Mouse (Mus musculus): ENCODE data around the gene Nubpl. TPM values are rescaled to one million over a fixed set of nuclear protein-coding genes. Genes with fewer than 3 reads are reported as not detected.

Nubpl gene
- polyA plus RNA-seq, 1 experiment, result 6.4 TPM

DNA sequence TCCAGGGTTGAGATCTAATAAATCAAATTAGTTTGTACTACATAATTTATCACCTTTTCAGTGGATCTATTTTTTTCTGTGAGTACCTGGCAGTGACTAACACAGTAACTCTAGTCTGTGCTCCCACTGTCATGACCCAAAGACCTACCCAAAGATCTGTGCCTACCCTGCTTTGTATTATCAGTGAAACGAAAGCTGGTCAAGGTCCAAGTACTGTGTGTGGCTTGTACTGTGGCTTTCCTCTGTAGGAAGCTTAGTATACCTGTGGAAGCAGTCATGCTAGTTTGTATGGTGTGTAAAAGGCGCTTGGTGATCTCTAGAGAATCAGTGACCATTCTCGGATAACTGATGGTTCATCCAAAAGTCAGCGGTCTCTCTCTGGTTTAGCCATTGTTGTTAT lies 57.4 kb downstream of the Nubpl start:
- TF ChIP-seq MAX (IDR thresholded peaks at IDR 0.05), result no peak
- no peak for TF ChIP-seq CTCF (IDR thresholded peaks at IDR 0.05; ENCODE audit: control insufficient read depth, insufficient read depth, insufficient read length)
- TF ChIP-seq CEBPB (IDR thresholded peaks at IDR 0.05; ENCODE audit: low read depth), result no peak
- TF ChIP-seq MYOD1 (IDR thresholded peaks at IDR 0.05; ENCODE audit: control insufficient read depth, insufficient read length, low read depth), result no peak
- no peak for TF ChIP-seq USF1 (IDR thresholded peaks at IDR 0.05; ENCODE audit: low read depth)
- no peak for TF ChIP-seq FOSL1 (IDR thresholded peaks at IDR 0.05; ENCODE audit: insufficient read depth, low read length, poor library complexity, severe bottlenecking)
- no peak for TF ChIP-seq MYOG (IDR thresholded peaks at IDR 0.05; ENCODE audit: control insufficient read depth, extremely low read depth, insufficient read length)
- no peaks in the 10 kb centered on the region for H3K36me3 ChIP-seq (ENCODE audit: control insufficient read depth, insufficient read depth)

DNA sequence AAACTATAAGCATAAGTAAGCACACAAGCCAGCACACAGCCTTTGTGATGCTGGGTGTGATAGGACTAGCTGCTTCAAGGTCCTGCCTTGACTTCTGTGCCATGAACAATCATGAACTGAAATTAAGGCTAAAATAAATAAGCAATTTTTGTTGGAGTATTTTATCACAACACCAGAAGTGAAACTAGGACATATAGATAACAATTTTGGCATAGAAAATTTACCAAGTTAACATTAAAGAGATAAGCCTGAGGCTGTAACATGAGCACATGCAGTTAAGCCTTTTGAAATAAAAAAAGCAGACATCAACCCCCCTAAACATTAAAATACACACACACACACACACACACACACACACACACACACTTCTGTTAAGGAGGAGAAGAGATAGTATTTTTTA lies 66.9 kb downstream of the Nubpl start:
- no peak for TF ChIP-seq MYOD1 (IDR thresholded peaks at IDR 0.05; ENCODE audit: control insufficient read depth, insufficient read length, low read depth)
- no peak for TF ChIP-seq MAX (IDR thresholded peaks at IDR 0.05)
- no peak for TF ChIP-seq CTCF (IDR thresholded peaks at IDR 0.05; ENCODE audit: control insufficient read depth, insufficient read depth, insufficient read length)
- TF ChIP-seq FOSL1 (IDR thresholded peaks at IDR 0.05; ENCODE audit: insufficient read depth, low read length, poor library complexity, severe bottlenecking), result no peak
- Histone ChIP-seq H3K4me3 (ENCODE audit: insufficient read depth, poor library complexity, severe bottlenecking) (no peak overlapping the region), H3K79me3 (ENCODE audit: low read depth) (no peaks in the 10 kb centered on the region), H3K27me3 (ENCODE audit: control insufficient read depth, insufficient read depth, insufficient read length) (no peaks in the 10 kb centered on the region), H3ac (ENCODE audit: control insufficient read depth, insufficient read length, low read depth) (no peak overlapping the region), H3K36me3 (ENCODE audit: control insufficient read depth, insufficient read depth) (no peaks in the 10 kb centered on the region), H3K79me2 (ENCODE audit: control insufficient read depth, insufficient read depth) (no peaks in the 10 kb centered on the region)

More for the DNA sequence above, 57.4 kb downstream of the Nubpl start:
- H3K79me2 ChIP-seq (ENCODE audit: control insufficient read depth, insufficient read depth), result no peaks in the 10 kb centered on the region
- no peak overlapping the region for H3K4me3 ChIP-seq (ENCODE audit: insufficient read depth, poor library complexity, severe bottlenecking)
- H3K79me3 ChIP-seq (ENCODE audit: low read depth), result no peaks in the 10 kb centered on the region
- H3ac ChIP-seq (ENCODE audit: control insufficient read depth, insufficient read length, low read depth), result no peak overlapping the region
- no peaks in the 10 kb centered on the region for H3K27me3 ChIP-seq (ENCODE audit: control insufficient read depth, insufficient read depth, insufficient read length)

DNA sequence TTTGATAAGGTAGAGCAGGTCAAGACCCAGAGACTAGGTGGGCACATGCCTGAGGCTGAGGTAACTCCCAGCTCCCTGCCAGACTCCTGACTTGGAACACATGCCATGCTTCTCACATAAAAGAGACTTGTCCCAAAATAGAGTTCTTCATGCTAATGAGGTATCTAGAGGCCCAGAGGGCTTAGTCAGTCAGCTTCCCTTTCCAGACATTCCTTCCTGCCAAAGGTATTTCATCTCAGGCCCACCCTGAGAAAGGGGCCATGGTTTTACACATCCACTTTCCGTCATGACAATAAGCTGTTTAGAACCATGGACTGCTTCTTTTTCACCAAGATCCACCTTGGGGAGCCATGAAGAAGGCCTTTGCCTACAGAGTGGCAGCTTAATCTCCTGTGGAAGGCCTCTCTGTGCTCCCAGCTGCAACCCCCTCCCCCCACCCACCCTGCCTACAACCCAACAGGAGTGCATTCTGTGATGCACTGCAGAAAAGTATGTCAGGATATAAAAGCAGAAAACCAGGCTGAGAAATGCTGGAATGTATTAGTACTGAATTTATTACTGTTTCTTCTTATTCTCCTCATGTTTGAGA lies 88.8 kb downstream of the Nubpl start:
- no peaks in the 10 kb centered on the region for H3K36me3 ChIP-seq (ENCODE audit: control insufficient read depth, insufficient read depth)
- TF ChIP-seq MYOD1 (IDR thresholded peaks at IDR 0.05; ENCODE audit: control insufficient read depth, insufficient read length, low read depth), result no peak
- no peak for TF ChIP-seq FOSL1 (IDR thresholded peaks at IDR 0.05; ENCODE audit: insufficient read depth, low read length, poor library complexity, severe bottlenecking)
- no peak for TF ChIP-seq MYOG (IDR thresholded peaks at IDR 0.05; ENCODE audit: control insufficient read depth, extremely low read depth, insufficient read length)
- TF ChIP-seq MAX (IDR thresholded peaks at IDR 0.05), result no peak
- no peak for TF ChIP-seq USF1 (IDR thresholded peaks at IDR 0.05; ENCODE audit: low read depth)
- no peak for TF ChIP-seq CEBPB (IDR thresholded peaks at IDR 0.05; ENCODE audit: low read depth)
- no peak for TF ChIP-seq CTCF (IDR thresholded peaks at IDR 0.05; ENCODE audit: control insufficient read depth, insufficient read depth, insufficient read length)
- no peaks in the 10 kb centered on the region for H3K79me2 ChIP-seq (ENCODE audit: control insufficient read depth, insufficient read depth)
- no peak overlapping the region for H3K4me3 ChIP-seq (ENCODE audit: insufficient read depth, poor library complexity, severe bottlenecking)
- no peaks in the 10 kb centered on the region for H3K27me3 ChIP-seq (ENCODE audit: control insufficient read depth, insufficient read depth, insufficient read length)
- H3K79me3 ChIP-seq (ENCODE audit: low read depth), result no peaks in the 10 kb centered on the region
- no peak overlapping the region for H3ac ChIP-seq (ENCODE audit: control insufficient read depth, insufficient read length, low read depth)

DNA sequence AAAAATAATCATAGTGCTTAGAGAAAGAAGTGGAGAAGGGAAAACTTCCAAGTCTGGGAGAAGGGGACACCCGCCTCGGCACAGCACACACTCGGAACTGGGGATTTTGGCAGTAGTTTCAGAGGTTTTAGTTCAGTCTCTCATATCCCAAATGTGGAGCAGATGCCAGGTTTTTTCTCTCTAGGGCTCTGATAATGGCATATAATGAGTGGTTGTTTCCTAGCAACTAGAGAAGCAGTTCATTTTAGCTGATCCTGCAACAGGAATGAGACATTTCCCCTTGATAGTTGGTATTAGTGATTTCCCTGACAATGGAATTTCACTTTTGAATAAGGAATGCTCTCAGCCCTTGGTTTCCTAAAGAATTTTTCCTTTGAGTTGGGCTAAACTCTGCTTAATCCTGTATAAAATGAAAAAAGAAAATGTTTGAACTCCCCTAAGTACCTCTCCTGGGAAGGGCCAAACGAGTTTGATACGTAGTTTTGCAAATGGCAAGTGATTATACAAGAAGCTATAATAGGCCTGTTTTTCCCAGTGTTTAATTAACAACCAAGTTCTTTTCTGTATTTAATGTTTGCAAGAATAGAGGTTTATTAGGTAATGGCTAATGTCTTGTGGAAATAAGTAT lies 89.5 kb downstream of the Nubpl start:
- H3ac ChIP-seq (ENCODE audit: control insufficient read depth, insufficient read length, low read depth), result no peak overlapping the region
- H3K36me3 ChIP-seq (ENCODE audit: control insufficient read depth, insufficient read depth), result no peaks in the 10 kb centered on the region
- TF ChIP-seq USF1 (IDR thresholded peaks at IDR 0.05; ENCODE audit: low read depth) (no peak), CEBPB (IDR thresholded peaks at IDR 0.05; ENCODE audit: low read depth) (no peak), FOSL1 (IDR thresholded peaks at IDR 0.05; ENCODE audit: insufficient read depth, low read length, poor library complexity, severe bottlenecking) (no peak), CTCF (IDR thresholded peaks at IDR 0.05; ENCODE audit: control insufficient read depth, insufficient read depth, insufficient read length) (no peak), MYOG (IDR thresholded peaks at IDR 0.05; ENCODE audit: control insufficient read depth, extremely low read depth, insufficient read length) (no peak), MYOD1 (IDR thresholded peaks at IDR 0.05; ENCODE audit: control insufficient read depth, insufficient read length, low read depth) (no peak), MAX (IDR thresholded peaks at IDR 0.05) (no peak)
- H3K79me2 ChIP-seq (ENCODE audit: control insufficient read depth, insufficient read depth), result no peaks in the 10 kb centered on the region
- no peaks in the 10 kb centered on the region for H3K79me3 ChIP-seq (ENCODE audit: low read depth)
- H3K27me3 ChIP-seq (ENCODE audit: control insufficient read depth, insufficient read depth, insufficient read length), result no peaks in the 10 kb centered on the region
- no peak overlapping the region for H3K4me3 ChIP-seq (ENCODE audit: insufficient read depth, poor library complexity, severe bottlenecking)

DNA sequence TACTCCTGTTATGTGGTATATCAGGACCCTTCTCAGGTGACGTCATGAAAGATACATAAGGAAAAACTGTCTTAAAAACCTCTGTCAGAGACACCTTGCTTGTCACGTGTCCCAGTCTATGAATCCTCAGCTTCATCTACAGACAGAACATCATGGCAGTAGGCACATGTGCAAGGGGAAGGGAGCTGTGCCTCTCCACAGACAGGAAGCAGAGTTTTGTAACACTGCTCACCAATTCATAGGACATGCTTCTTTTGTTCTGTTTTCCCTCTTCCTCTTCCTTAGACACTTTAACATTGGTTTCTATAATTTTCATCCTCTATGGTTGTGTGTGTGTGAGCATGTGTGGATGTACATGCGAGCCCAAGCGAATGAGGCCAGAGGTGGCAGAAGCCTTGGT lies 100.9 kb downstream of the Nubpl start:
- no peak overlapping the region for H3K4me3 ChIP-seq (ENCODE audit: insufficient read depth, poor library complexity, severe bottlenecking)
- H3ac ChIP-seq (ENCODE audit: control insufficient read depth, insufficient read length, low read depth), result no peak overlapping the region
- H3K79me3 ChIP-seq (ENCODE audit: low read depth), result no peaks in the 10 kb centered on the region
- H3K36me3 ChIP-seq (ENCODE audit: control insufficient read depth, insufficient read depth), result no peaks in the 10 kb centered on the region
- no peaks in the 10 kb centered on the region for H3K79me2 ChIP-seq (ENCODE audit: control insufficient read depth, insufficient read depth)
- no peaks in the 10 kb centered on the region for H3K27me3 ChIP-seq (ENCODE audit: control insufficient read depth, insufficient read depth, insufficient read length)
- no peak for TF ChIP-seq CEBPB (IDR thresholded peaks at IDR 0.05; ENCODE audit: low read depth)
- no peak for TF ChIP-seq MYOD1 (IDR thresholded peaks at IDR 0.05; ENCODE audit: control insufficient read depth, insufficient read length, low read depth)
- TF ChIP-seq MAX (IDR thresholded peaks at IDR 0.05), result no peak
- no peak for TF ChIP-seq USF1 (IDR thresholded peaks at IDR 0.05; ENCODE audit: low read depth)
- TF ChIP-seq FOSL1 (IDR thresholded peaks at IDR 0.05; ENCODE audit: insufficient read depth, low read length, poor library complexity, severe bottlenecking), result no peak

Data from C2C12 (cell line).